Mouse (Mus musculus) heart, adult 9 months (tissue): ENCODE measurements around the gene Crtam.

Experiments used
- DNase-seq, 2 experiments: peaks; one replicate each; pipeline ENCODE4 v3.0.0; 2022; ENCODE audit warnings: low spot score in 2 of 2

Crtam gene

DNA sequence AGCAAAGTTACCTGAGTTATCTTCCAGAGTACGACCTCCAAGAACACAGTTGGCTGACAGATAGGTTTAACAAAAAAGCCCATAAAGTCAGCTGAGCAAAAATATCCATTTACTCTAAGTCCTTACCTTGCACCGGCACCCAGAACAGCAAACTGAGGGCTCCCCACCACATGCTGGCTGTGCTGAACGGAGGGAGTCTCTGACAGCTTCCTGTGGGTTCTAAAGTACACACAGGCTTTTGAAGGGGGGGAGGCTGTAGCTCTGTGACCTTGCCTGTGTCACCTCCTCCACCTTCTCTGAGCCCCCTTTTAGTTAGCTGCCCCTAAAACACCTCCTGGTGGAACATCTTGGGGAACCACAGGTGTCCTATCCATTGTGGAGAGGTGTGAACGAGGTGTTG is at the start of gene Crtam:
Crtam (minus strand) TSS at position 214 of the 400 bp plus-strand sequence.
- no peak for DNase-seq

DNA sequence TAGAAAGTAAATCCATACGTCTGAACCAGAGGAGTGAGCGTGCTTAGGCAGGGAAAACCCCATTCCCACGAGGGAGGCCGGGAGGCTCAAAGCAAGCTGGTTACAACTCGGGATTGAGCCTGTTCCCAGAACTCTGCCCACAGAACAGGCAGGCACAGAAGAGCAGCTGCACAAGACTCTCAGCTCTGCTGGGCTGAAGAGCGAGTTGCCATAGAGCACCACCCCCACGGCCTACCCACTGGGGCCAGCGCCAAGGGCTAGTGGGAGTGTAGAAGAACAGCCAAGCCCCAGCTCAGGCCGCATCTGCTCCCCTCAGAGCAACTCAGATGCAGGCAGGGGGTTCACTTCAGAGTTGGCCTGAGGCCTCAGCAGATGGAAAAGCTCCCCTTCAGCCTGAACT is 49.7 kb upstream of the Crtam start:
- DNase-seq: no peak

DNA sequence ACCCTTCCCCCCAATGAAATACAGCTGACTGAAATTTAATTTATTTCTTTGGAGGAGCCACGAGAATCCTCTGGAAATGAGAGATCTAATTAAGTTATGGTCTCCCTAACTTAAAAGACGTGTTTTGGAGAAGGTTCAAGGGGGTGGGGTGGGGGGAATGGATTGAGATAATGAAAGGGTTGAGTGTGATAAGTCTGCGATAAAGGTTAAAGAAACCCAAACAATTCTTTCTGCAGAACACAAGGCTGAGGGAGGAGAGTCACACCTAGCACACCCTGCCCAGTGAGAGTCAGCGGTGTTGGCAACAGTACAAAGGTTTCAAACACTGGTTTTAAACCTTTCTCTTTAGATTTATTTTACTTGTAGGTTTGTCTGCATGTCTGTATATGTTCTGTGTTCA is 49.0 kb upstream of the Crtam start:
- DNase-seq: no peak

DNA sequence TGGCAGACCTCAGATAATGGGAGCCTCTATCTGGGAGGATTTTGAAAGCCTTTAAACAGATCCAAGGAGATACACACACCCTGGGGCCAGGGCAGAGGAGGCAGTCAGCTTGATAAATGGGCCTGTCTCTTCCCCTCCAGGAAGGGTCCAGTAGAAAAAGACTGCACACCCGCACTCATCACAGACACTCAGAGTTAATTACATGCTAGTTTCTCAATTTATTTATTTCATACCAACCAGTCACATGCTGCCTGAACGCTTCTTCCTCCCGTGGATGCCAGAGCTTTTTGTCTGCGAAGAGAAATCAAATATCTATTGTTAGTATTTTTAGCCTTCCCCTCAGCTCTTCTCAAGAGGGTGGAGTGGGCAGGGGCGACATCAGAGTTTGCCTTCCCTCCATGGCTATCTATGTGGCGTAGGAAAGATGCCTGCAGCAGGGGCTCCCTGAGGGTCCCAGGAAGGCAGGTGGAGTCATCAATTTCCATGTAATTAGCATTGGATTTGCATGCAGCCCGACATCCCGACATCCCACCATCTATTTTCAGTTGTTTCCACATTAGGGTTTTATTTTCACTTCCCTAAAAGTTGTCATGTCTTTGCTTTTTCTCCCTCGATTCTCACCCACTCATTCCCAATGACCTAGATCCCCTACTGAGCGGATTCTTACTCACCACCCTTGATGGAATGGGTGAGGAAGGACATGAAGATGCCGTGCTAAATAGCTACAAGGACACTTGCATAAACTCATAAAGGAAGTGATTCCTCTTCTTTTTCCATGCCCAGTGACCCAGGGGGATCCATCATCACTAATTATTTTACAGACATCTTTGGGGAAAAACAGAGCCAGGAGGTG is 46.9 kb upstream of the Crtam start:
- DNase-seq: no peak

DNA sequence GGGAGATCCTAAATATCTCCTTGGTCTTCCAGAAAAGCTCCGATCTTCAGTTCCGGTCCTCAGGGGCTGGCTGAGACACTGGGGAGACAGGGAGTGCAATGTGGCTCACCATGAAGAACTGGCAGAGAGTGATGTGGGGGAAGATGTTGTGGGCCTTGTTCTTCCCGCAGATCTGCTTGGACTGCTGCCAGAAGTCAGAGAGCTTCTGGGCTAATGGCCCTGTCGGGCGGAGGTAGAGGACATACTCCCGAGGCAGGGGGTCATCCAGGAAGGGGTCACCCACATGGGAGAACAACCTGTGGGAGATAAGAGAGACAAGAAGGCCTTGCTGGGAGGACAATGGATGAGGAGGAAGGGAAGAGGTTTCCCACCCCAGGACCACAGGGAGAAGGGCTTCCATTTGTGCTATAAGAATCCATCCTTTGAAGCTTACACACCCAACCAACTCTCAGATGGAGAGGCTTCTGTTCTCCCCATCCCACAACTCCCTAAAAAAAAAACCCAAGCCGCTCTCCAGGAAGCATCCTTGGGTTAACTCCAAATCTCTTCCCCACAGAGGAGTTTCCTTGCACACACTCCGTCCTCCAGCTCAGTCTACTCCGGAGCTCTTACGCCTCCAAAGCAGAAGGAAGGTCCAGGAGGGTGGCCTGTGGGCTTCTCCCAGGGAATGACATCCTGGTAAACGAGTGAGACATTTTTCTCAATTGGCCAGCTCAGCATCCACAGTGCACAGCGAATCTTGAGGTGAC is 46.1 kb upstream of the Crtam start:
- no peak for DNase-seq

DNA sequence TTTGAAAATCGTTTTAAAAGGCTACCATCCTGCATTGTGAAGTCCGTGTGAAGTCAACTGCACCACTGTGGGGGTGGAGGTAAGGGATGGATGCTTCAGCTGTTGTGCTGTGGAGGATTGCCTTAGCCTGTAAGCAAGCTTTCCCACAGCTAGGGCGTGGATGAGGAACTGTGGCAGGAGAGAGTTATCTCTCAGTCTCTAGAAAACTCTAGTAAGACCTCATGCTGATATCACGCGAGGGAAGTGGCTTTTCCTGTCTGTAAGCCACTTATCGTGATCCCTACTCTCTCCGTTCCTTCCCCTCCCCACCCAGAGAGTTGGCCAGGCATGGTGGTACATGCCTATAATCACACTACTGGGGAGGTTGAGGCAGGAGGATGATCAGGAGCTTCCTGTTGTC is 44.9 kb upstream of the Crtam start:
- DNase-seq: no peak

DNA sequence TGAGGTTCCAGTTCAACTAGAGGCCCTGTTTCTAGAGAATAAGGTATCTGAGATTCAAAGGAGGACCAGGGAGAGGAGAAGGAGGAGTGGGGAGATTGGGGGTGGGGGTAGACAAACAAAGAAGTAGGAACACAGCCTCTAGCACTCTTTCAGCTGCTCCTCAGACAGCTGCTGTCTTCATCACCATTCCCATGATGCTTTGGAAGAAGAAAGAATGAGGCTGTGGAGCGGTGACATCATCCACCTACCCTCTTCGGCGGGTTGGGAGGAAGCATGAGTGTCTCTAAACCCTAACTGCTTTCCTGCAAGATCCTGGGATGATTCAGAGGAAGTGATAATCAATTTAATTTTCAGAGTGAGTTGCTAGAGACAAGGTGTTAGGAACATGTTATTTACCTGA is 44.4 kb upstream of the Crtam start:
- no peak for DNase-seq

DNA sequence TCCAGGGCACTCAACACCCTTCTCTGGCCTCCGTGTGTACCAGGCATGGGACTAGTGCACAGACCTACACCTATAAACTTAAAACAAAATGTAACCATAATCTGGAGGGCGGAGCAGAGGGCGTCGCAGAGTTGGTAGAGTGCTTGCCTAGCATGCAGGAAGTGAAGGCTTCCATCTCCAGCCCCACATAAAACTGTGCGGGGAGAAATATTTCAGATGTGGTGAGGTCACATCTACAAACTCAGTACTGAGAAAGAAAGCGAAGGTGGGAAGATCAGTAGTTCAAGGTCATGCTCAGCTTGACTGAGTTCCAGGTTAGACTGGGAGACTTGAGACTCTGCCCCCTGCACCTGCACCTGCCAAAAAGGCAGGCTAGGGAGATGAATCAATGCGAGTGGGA is 43.8 kb upstream of the Crtam start:
- no peak for DNase-seq

DNA sequence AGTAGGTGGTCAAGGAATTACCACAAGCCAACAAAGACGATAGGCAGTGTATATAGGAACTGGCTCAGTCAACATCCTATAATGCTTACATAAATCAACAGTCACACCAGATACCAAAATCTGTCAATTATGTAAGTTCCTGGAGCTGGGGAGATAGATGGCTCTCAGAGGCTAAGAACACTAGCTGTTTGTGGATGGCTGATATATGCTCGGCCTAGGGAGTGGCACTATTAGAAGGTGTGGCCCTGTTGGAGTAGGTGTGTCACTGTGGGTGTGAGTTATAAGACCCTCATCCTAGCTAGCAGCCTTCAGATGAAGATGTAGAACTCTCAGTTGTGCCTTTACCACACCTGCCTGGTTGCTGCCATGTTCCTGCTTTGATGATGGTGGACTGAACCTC is 43.2 kb upstream of the Crtam start:
- no peak for DNase-seq

DNA sequence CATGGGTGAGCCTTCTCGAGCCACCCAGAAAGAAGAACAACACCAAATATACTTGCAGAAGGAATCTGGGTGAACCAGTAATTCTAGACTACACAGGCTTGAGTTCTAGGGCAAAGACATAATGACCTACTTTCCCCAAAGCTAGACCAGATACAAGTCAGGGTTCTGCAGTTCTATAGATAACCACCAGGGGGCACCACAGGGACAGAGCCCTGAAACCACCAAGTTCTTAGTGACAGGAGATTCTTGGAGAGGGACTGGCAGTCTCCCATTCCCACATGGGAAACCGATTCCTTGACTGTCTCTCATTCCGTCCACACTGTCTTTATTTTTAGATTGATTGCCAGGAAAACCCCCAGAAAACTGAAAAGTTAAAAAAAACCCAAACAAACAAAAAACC is 40.2 kb upstream of the Crtam start:
- DNase-seq: peak; percentile 56 to 87

DNA sequence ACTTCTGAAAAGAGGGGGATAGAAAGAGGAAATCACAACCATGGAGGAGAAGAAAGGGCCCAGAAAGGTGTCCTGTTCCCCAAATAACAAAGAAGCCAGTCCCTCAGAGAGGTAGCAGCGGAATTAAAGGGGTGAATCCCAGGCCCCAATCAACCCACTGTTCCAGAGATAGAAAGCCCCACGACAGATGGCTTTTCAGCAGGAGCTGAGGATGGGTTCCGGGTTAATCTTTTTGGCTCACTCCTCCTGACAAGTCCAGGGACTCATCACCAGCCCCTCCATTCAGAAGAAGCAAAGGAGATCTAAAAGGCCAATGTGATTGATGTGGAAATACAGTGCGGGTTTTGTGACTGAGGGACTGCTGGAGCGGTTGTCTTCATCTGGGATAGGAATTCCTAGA is 39.2 kb upstream of the Crtam start:
- DNase-seq: no peak

DNA sequence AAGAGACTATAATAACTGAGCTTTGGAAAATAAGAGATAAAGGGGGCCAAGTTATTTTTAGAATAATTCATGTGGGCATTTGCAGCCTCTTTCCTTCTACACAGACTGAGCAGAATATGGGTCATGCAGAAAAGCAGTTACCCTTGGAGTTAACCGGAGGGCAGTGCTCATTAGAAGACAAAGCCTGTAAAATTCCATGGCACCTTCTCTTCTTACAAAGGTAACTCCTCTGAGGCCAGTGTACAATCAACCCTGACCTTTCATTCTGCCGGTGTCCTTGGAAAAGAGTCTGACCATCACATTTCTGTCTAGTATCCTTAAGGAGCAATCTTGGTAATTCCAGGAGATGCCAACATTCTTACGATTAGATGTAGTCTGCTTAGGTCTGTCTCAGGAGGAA is 37.0 kb upstream of the Crtam start:
- no peak for DNase-seq

DNA sequence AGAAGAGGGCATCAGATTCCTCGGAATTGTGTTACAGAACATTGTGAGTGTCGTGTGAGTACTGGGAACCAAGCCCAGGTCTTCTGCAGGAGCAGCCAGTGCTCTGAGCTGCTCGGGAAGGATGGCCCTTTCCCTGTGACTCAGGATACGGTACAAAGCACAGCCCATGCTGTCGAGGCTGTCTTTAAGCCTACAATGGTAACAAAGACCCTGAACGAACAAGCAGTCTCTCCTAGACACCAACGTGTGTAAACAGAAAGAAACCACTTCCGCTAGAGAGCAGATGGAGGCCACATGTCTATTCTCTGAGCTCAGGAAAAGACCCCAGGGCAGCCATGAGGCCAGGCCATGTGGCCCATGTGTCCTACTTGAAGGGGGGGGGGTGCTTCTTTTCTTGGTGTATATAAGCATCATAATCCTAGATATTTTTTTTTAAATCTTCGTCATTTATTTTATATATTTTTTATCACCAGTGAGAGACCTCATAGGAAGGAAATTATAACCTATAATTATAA is 33.8 kb upstream of the Crtam start:
- DNase-seq: no peak

DNA sequence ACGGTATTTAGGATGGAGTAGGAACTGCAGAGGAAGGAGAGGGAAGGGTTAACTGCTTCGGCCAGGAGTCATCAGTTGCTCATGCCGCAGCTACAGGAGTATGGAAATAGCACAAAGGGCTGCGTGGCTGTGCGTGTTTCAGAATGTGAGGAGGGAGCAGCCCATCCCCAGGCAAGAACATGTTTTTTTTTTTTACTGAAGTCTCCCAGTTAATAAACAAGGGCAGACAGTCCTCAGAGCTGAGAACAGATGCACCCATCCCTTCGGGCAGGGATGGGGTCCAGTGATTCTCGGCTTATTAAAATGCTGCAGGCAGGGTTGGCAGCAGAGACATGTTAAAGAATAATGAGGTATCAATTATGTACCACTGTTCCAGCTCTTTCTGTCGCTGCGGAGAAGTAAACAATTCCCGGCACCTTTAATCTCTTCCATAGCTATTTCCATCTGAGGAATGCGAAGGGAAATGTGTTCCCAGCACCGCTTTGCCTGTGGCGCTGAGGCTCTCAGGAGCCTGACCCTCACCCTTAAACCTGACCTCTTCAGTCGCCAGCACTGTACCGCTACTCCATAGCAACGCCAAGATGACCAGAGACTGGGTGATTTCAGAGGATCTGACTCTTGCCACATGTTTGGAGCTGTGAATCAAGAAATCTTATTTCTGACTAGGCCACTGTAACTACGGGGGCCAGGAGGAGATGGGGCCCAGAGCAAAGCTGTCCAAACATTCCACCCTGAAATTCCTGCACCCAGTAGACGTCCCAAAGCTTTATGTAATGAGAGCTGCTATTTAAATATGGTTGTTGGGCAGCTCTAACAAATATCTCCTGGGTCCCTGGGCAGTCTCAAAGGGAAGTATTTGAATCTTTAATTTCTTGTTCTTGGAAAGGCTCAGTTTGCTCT is 27.4 kb upstream of the Crtam start:
- DNase-seq: no peak

DNA sequence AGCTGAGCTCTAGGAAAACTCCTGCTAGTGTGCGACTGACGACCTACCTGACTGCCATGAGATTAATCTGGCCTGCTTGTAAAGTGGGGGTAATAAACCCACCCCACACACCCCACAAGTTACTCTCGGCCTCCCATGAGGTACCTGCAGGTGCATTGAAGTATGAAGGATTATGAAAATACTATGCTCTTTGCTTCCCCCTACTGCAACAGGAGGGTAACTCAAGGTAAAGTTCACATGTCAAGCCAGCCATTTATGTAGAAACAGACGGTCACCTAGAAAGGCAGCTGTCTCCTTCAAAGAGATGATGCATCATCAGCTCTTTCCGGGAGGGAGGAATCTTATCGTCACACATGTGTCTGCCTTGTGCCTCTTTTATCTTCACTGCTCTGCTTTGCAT is 25.4 kb upstream of the Crtam start:
- DNase-seq: no peak

DNA sequence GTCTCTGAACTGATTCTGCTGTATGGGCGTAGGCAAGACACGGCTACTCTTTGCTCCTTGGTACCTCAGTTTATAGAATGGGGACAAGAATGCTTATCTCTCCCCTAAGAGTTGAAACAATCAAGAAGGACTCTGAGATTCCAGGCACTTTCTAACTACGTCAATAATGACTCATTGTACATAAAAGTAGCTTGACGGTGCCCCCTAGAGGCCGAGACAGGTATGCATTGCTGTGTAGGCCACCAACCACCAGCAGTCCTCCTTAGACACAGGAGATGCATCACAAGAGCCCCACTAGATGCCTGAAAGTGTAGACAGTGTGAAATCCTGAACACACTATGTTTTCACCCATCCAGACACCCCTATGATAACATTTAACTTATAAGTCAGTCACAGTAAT is 24.0 kb upstream of the Crtam start:
- DNase-seq: peak in 1 of 2 experiments; percentile 5

DNA sequence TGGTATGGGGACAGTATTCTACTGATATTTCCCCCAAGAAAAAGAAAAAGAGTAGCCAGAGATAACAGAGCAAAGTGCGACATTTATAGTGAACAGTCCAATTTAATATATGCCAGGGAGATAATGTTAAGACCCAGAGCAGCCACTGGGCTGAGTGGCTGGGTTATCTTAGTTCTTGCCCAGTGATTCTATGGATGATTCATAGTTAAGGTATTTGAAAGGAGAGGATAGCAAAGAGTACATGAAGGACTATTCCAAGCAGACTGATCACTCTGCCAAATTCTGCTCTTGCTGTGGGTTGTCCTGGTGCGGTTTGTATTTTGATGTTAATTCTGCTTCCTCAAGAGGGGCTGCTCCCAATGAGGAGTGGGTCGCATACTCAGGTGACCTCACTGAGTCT is 17.3 kb upstream of the Crtam start:
- DNase-seq: no peak

DNA sequence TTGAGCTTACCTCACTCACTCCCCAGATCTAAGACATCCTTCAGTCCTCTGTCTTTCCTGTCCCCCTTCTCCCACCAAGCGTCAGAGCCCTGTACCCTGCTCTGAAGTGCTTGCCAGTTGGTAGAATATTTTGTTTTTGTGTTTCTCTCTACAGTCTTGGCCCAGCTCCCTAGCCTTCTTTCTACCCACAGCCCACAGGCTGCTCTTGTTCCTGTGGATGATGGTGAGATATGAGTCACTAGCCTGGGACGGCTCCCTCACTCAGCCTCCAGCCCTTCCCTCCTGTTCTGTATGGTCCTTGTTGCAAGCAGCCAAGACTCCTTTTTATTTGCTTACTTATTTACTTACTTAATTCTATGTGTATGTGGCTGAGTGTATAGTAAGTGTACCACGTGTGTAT is 16.1 kb upstream of the Crtam start:
- no peak for DNase-seq

DNA sequence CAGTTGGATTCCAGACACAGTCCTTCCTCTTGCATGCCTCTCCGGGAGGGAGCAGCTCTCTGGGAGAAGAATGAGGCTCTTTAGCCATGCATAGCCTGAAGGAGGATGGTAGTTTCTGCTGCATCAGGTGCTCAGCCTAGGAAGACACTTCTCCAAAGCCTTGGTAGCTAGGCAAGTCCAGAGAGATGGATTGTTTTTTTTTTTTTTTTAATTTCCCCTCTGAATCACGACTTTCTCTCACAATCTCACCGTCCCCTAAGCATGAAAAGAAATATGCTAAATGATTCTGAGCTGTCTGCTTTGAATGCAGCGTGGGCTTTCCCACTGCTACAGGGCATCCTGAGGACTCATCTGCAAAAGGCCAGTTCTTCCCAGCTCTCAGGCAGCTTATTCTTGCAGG is 10.1 kb upstream of the Crtam start:
- DNase-seq: no peak

DNA sequence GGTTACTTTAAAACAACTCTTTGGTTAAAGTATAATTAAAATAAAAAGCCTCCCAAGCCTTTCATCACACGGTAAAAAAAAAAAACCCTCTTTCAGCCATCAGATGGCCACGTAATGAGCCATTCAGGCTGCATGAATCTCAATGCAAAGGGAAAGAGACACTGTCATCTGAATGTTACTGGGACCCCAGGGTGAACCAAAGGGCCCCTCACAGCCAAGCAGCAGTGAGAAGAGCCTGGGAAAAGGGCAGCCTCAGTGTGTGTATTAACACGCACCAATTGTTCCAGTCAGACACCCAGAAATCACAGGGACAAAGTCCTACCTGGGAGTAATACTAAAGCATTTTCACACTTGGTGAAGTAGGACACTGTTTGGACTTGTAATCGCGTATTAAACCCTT is 8.0 kb upstream of the Crtam start:
- DNase-seq: no peak

DNA sequence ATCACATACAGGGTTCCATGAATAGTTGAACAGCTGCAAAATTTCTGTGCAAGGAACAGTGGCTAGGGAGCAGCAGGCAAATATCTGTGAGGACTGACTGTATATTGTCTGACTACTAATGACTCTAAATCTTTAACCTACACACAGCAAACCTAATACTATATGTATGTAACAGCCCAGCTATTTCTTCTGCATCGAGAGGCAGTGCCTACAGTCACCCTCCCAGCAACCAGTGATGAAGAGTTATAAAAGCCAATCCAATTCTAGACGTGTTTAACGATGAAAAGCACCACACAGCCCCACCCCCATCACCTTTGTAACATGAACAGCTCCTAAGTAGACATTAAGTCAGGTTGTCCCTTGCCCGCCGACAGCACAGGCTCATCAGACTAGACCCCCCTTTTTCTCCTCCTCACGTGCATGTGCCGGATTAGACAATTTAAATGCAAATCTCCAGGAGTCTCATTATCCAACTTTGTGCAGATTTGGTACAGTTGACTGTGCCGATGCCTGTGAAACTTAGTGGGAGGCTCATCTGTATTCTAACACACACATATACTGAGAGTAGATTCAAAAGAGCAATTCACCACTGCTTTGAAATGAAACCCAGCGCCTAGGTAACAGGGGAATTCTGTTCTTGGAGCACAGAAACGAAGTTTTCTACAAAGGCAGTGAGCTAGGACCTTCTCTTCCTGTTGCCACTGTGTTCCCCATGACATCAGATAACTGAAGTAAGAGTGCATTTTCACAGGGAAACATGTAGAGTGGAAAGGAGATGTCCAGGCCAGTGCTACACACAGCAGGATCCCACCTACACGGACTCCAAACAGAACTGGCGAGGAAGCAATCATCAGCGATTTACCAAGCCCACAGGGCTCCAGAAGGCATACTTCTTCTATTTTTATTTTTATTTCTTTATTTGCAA is 7.3 kb upstream of the Crtam start:
- no peak for DNase-seq
